ENCODE assay signal across 8 mouse cellular contexts in the genomic region with DNA sequence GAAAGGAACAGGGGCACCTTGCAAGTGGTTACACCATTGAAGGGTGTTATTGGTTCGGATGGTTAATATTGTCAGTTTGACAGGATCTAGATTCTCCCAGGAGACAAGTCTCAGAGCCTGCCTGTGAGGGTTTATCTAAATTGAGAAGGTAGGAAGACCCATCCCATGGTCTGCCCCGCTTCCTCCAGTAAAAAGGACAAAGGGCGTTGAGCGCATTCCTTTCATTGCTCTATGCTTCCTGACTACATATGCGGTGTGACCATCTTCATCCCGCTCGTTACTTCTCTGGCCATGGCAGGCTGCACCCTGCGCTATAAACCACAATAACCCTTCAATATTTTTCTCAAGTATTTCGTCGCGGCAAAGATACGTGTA. TPM values are rescaled to one million over a fixed set of nuclear protein-coding genes. Genes with fewer than 3 reads are reported as not detected.
DNase-seq lines count a peak whose midpoint lies in the region; ATAC-seq and TF ChIP-seq lines count a peak whose summit lies in the region.

No protein-coding gene starts in this region.

- no peaks in the 10 kb centered on the region for H3K9me3 ChIP-seq in limb, embryonic 14.5 days (ENCODE audit: control insufficient read depth, low read length)
- H3K9me3 ChIP-seq in stomach, embryonic 16.5 days (replicated peaks; ENCODE audit: control insufficient read depth, low read length): no peaks in the 10 kb centered on the region

- TF ChIP-seq CTCF in spleen, adult 2 months (IDR thresholded peaks at IDR 0.05; ENCODE audit: extremely low read depth, insufficient read depth, insufficient read length, insufficient replicate concordance): no peak

- no peaks in the 10 kb centered on the region for H3K27me3 ChIP-seq in spleen, adult 2 months (ENCODE audit: control insufficient read depth, insufficient read depth, low read length)
- H3K27me3 ChIP-seq in limb, embryonic 14.5 days (ENCODE audit: control insufficient read depth, insufficient read depth, low read length): no peaks in the 10 kb centered on the region
- H3K27me3 ChIP-seq in stomach, embryonic 16.5 days (ENCODE audit: control insufficient read depth, insufficient read depth, low read length): no peaks in the 10 kb centered on the region

- H3K4me2 ChIP-seq in limb, embryonic 14.5 days (replicated peaks; ENCODE audit: low read depth, low read length, severe bottlenecking): peak overlapping the region; percentile 51
- peak overlapping the region; percentile 59 for H3K4me2 ChIP-seq in stomach, embryonic 16.5 days (ENCODE audit: low read depth, low read length)

- H3K4me1 ChIP-seq in spleen, adult 2 months (ENCODE audit: control insufficient read depth, insufficient read depth, insufficient read length): peaks cover 8% of the 10 kb centered on the region; the same call in 1 of the 2 replicates
- H3K4me1 ChIP-seq in limb, embryonic 14.5 days (ENCODE audit: control insufficient read depth, insufficient read depth, low read length): 0 out of 2 replicates have a peak, but pooled peaks cover 2% of the 10 kb centered on the region
- no peaks in the 10 kb centered on the region for H3K4me1 ChIP-seq in stomach, embryonic 16.5 days (ENCODE audit: control insufficient read depth, insufficient read depth, low read length)

- ATAC-seq in frontal cortex, adult (ENCODE audit: low TSS enrichment): peak; percentile 14; the same call in 1 of the 2 replicates
- no peak for ATAC-seq in limb, embryonic 14.5 days (ENCODE audit: low FRiP score, low read depth)
- no peak for ATAC-seq in stomach, embryonic 16.5 days (ENCODE audit: insufficient read depth, low FRiP score)

- H3K4me3 ChIP-seq in spleen, adult 2 months (ENCODE audit: extremely low read depth, insufficient read depth, insufficient read length): peak overlapping the region; percentile 50
- H3K4me3 ChIP-seq in limb, embryonic 14.5 days (replicated peaks; ENCODE audit: low read length): peak overlapping the region; percentile 43
- H3K4me3 ChIP-seq in stomach, embryonic 16.5 days (replicated peaks; ENCODE audit: low read length): peak overlapping the region; percentile 48

- H3K36me3 ChIP-seq in spleen, adult 2 months (ENCODE audit: control insufficient read depth, insufficient read depth, low read length): no peaks in the 10 kb centered on the region
- H3K36me3 ChIP-seq in limb, embryonic 14.5 days (ENCODE audit: control insufficient read depth, insufficient read depth, low read length): no peaks in the 10 kb centered on the region
- H3K36me3 ChIP-seq in stomach, embryonic 16.5 days (ENCODE audit: control insufficient read depth, insufficient read depth, low read length): no peaks in the 10 kb centered on the region

- DNase-seq in frontal cortex, postnatal 36 days (ENCODE audit: low spot score in 2 of 2): no peak
- DNase-seq in spleen, adult 2 months (ENCODE audit: low read depth in 1 of 2, low spot score in 2 of 2): no peak
- DNase-seq in spleen, adult 18-20 months: no peak
- DNase-seq in limb, embryonic 14.5 days (ENCODE audit: low spot score): no peak
- no peak for DNase-seq in frontal cortex, postnatal 25 days (ENCODE audit: low spot score in 2 of 2)
- DNase-seq in urinary bladder, adult 18-20 months (ENCODE audit: low spot score in 2 of 2): no peak

- H3K9ac ChIP-seq in limb, embryonic 14.5 days (ENCODE audit: low read depth, low read length, severe bottlenecking): peak overlapping the region; percentile 41
- peak overlapping the region; percentile 71 for H3K9ac ChIP-seq in stomach, embryonic 16.5 days (ENCODE audit: low read length)

- no peak for TF ChIP-seq POLR2A in spleen, adult 2 months (IDR thresholded peaks at IDR 0.05; ENCODE audit: low read depth, low read length)
- TF ChIP-seq POLR2A in limb, embryonic 14.5 days (IDR thresholded peaks at IDR 0.05; ENCODE audit: borderline replicate concordance, extremely low read depth, insufficient read depth, insufficient read length): no peak

- H3K27ac ChIP-seq in spleen, adult 2 months (ENCODE audit: insufficient read depth, low read length): no peak overlapping the region
- H3K27ac ChIP-seq in limb, embryonic 14.5 days (replicated peaks; ENCODE audit: low read depth, low read length): no peak overlapping the region; the same call in 1 of the 2 replicates
- peak overlapping the region; percentile 14 for H3K27ac ChIP-seq in stomach, embryonic 16.5 days (ENCODE audit: low read length)

- WGBS in spleen, adult 2 months: 24% methylated on average over 12 of the region's 12 CpGs
- 20% methylated on average over 12 of the region's 12 CpGs for WGBS in limb, embryonic 14.5 days
- WGBS in stomach, embryonic 16.5 days: 18% methylated on average over 12 of the region's 12 CpGs

RNA-seq across cellular contexts. Expression of gene Znfx1, which starts 8.4 kb away (rescaled TPM):
- 29.9 and 33.9 TPM in 2 replicates for polyA plus RNA-seq in spleen, adult 2 months (2012; rRNA removed)
- polyA plus RNA-seq in limb, embryonic 14.5 days (2012; rRNA removed): 10.6 and 11.9 TPM in 2 replicates
- polyA plus RNA-seq in limb, embryonic 14.5 days (2014; fragmentation: Nextera tagmentation; extraction: Ambion mirVana): 7.8 and 9.5 TPM in 2 replicates
- polyA plus RNA-seq in stomach, embryonic 16.5 days (2015; fragmentation: Nextera tagmentation; extraction: Ambion mirVana): 9.2 and 9.5 TPM in 2 replicates

RNA-seq across cellular contexts. Expression of gene Ddx27, which starts 56.3 kb away (rescaled TPM):
- polyA plus RNA-seq in spleen, adult 2 months (2012; rRNA removed): 27.4 and 32.9 TPM in 2 replicates
- polyA plus RNA-seq in limb, embryonic 14.5 days (2012; rRNA removed): 45.2 and 50.2 TPM in 2 replicates
- polyA plus RNA-seq in limb, embryonic 14.5 days (2014; fragmentation: Nextera tagmentation; extraction: Ambion mirVana): 36.5 and 39.2 TPM in 2 replicates
- 45.8 and 46.0 TPM in 2 replicates for polyA plus RNA-seq in stomach, embryonic 16.5 days (2015; fragmentation: Nextera tagmentation; extraction: Ambion mirVana)
